In genomic region chr8:120114315-120114841, GRCm38 (mm10) we compare ENCODE assay signal across 8 mouse cellular contexts. TPM values are rescaled to one million over a fixed set of nuclear protein-coding genes. Genes with fewer than 3 reads are reported as not detected.
A peak's percentile ranks its signal among the peaks of the same experiment; 100 is the strongest.
DNase-seq lines count a peak whose midpoint lies in the region; ATAC-seq and TF ChIP-seq lines count a peak whose summit lies in the region.

No protein-coding gene starts in this region.

- TF ChIP-seq CTCF in layer of hippocampus, adult 2 months (conservative IDR thresholded peaks at IDR 0.05), result no peak
- no peak for TF ChIP-seq CTCF in E14TG2a.4 (conservative IDR thresholded peaks at IDR 0.05; ENCODE audit: low read length)

- H3K27ac ChIP-seq in layer of hippocampus, adult 2 months, result peak overlapping the region; percentile 81
- H3K27ac ChIP-seq in hindbrain, embryonic 11.5 days (ENCODE audit: low read depth, low read length), result peak overlapping the region; percentile 37; the same call in 1 of the 2 replicates
- H3K27ac ChIP-seq in liver, embryonic 12.5 days, result no peak overlapping the region
- peak overlapping the region; percentile 55 for H3K27ac ChIP-seq in stomach, embryonic 16.5 days (ENCODE audit: low read length)

- peak; percentile 24 to 46 for DNase-seq in layer of hippocampus, adult 2 months (ENCODE audit: low spot score in 2 of 2)
- DNase-seq in layer of hippocampus, adult 9-11 months, result no peak
- DNase-seq in brain, adult 2 months (ENCODE audit: low read depth, low spot score), result peak; percentile 81
- DNase-seq in hindbrain, embryonic 11.5 days (ENCODE audit: low spot score), result peak; percentile 48
- DNase-seq in ovary, postnatal 36 days (ENCODE audit: low spot score), result no peak

- peaks cover 30% of the 10 kb centered on the region for H3K4me1 ChIP-seq in E14TG2a.4 (replicated peaks; ENCODE audit: low read depth, low read length)
- H3K4me1 ChIP-seq in hindbrain, embryonic 11.5 days (replicated peaks; ENCODE audit: control insufficient read depth, insufficient read depth, low read length), result no peaks in the 10 kb centered on the region; the same call in 1 of the 2 replicates
- H3K4me1 ChIP-seq in liver, embryonic 12.5 days, result peaks cover 21% of the 10 kb centered on the region
- peaks cover 11% of the 10 kb centered on the region for H3K4me1 ChIP-seq in stomach, embryonic 16.5 days (ENCODE audit: control insufficient read depth, insufficient read depth, low read length)

- H3K9me3 ChIP-seq in E14TG2a.4 (ENCODE audit: low read length), result no peaks in the 10 kb centered on the region
- no peaks in the 10 kb centered on the region for H3K9me3 ChIP-seq in hindbrain, embryonic 11.5 days (ENCODE audit: control insufficient read depth, low read length)
- no peaks in the 10 kb centered on the region for H3K9me3 ChIP-seq in liver, embryonic 12.5 days (replicated peaks)
- no peaks in the 10 kb centered on the region for H3K9me3 ChIP-seq in stomach, embryonic 16.5 days (replicated peaks; ENCODE audit: control insufficient read depth, low read length)

- WGBS in hindbrain, embryonic 11.5 days, result 2% methylated on average over 46 of the region's 46 CpGs
- WGBS in liver, embryonic 12.5 days (ENCODE audit: insufficient replicate concordance), result 3% methylated on average over 46 of the region's 46 CpGs
- WGBS in stomach, embryonic 16.5 days, result under 1% methylated on average over 46 of the region's 46 CpGs

- peaks cover 69% of the 10 kb centered on the region for H3K27me3 ChIP-seq in E14TG2a.4 (ENCODE audit: insufficient read depth, low read length)
- peaks cover 21% of the 10 kb centered on the region for H3K27me3 ChIP-seq in hindbrain, embryonic 11.5 days (ENCODE audit: control insufficient read depth, insufficient read depth, low read length)
- H3K27me3 ChIP-seq in liver, embryonic 12.5 days (replicated peaks), result peaks cover 74% of the 10 kb centered on the region
- peaks cover 16% of the 10 kb centered on the region for H3K27me3 ChIP-seq in stomach, embryonic 16.5 days (ENCODE audit: control insufficient read depth, insufficient read depth, low read length)

- peak overlapping the region; percentile 64 for H3K9ac ChIP-seq in hindbrain, embryonic 11.5 days (ENCODE audit: low read depth, low read length)
- H3K9ac ChIP-seq in liver, embryonic 12.5 days, result peak overlapping the region; percentile 64
- H3K9ac ChIP-seq in stomach, embryonic 16.5 days (ENCODE audit: low read length), result peak overlapping the region; percentile 80

- peak; percentile 78 for ATAC-seq in hindbrain, embryonic 11.5 days (ENCODE audit: low FRiP score)
- peak; percentile 10 for ATAC-seq in liver, embryonic 12.5 days
- peak; percentile 30 for ATAC-seq in stomach, embryonic 16.5 days (ENCODE audit: insufficient read depth, low FRiP score)

- H3K36me3 ChIP-seq in E14TG2a.4 (ENCODE audit: insufficient read depth, low read length), result no peaks in the 10 kb centered on the region
- no peaks in the 10 kb centered on the region for H3K36me3 ChIP-seq in hindbrain, embryonic 11.5 days (ENCODE audit: control insufficient read depth, insufficient read depth, low read length)
- no peaks in the 10 kb centered on the region for H3K36me3 ChIP-seq in liver, embryonic 12.5 days
- no peaks in the 10 kb centered on the region for H3K36me3 ChIP-seq in stomach, embryonic 16.5 days (ENCODE audit: control insufficient read depth, insufficient read depth, low read length)

- peak overlapping the region; percentile 65 for H3K4me2 ChIP-seq in hindbrain, embryonic 11.5 days (replicated peaks; ENCODE audit: low read depth, low read length)
- H3K4me2 ChIP-seq in liver, embryonic 12.5 days, result peak overlapping the region; percentile 97
- H3K4me2 ChIP-seq in stomach, embryonic 16.5 days (ENCODE audit: low read depth, low read length), result peak overlapping the region; percentile 97

- peak overlapping the region; percentile 80 for H3K4me3 ChIP-seq in layer of hippocampus, adult 2 months
- H3K4me3 ChIP-seq in E14TG2a.4 (replicated peaks; ENCODE audit: low read length), result peak overlapping the region; percentile 89
- H3K4me3 ChIP-seq in hindbrain, embryonic 11.5 days (ENCODE audit: low read depth, low read length), result peak overlapping the region; percentile 54
- H3K4me3 ChIP-seq in liver, embryonic 12.5 days, result peak overlapping the region; percentile 65
- H3K4me3 ChIP-seq in stomach, embryonic 16.5 days (replicated peaks; ENCODE audit: low read length), result peak overlapping the region; percentile 76

RNA-seq across cellular contexts. Expression of gene 6430548M08Rik, which starts 0.4 kb away (rescaled TPM):
- 100 to 1,000 TPM; 170 to 183 TPM for total RNA-seq in layer of hippocampus, adult 2 months (2021)
- 9.8 and 11.2 TPM in 2 replicates for polyA plus RNA-seq in hindbrain, embryonic 11.5 days (2014; fragmentation: Nextera tagmentation; extraction: Ambion mirVana)
- polyA plus RNA-seq in liver, embryonic 12.5 days (2016; fragmentation: Nextera tagmentation; extraction: Ambion mirVana), result 1.8 and 2.5 TPM in 2 replicates
- 7.5 and 9.1 TPM in 2 replicates for polyA plus RNA-seq in stomach, embryonic 16.5 days (2015; fragmentation: Nextera tagmentation; extraction: Ambion mirVana)

RNA-seq across cellular contexts. Expression of gene Zdhhc7, which starts 13.1 kb away (rescaled TPM):
- 10 to 100 TPM; 33.9 to 35.9 TPM for total RNA-seq in layer of hippocampus, adult 2 months (2021)
- polyA plus RNA-seq in hindbrain, embryonic 11.5 days (2014; fragmentation: Nextera tagmentation; extraction: Ambion mirVana), result 24.6 and 25.2 TPM in 2 replicates
- polyA plus RNA-seq in liver, embryonic 12.5 days (2016; fragmentation: Nextera tagmentation; extraction: Ambion mirVana), result 26.0 and 26.1 TPM in 2 replicates
- 30.2 and 31.1 TPM in 2 replicates for polyA plus RNA-seq in stomach, embryonic 16.5 days (2015; fragmentation: Nextera tagmentation; extraction: Ambion mirVana)

Comparison
In these comparisons a context has a peak if more than half of its experiments do, and no peak if none do; other contexts are left out.
1. DNase-seq: peak in layer of hippocampus, adult 2 months (2 of 2), brain, adult 2 months (single experiment) and hindbrain, embryonic 11.5 days (single experiment); none in layer of hippocampus, adult 9-11 months (single experiment) and ovary, postnatal 36 days (single experiment).
2. ATAC-seq: peak in every context shown above with its lines; median percentile 78 in hindbrain, embryonic 11.5 days; 30 in stomach, embryonic 16.5 days; 10 in liver, embryonic 12.5 days.
3. Peak in every context shown above with its lines, with median percentiles within 50 percentile points of each other: H3K4me3 ChIP-seq, H3K4me2 ChIP-seq and H3K9ac ChIP-seq.